Mouse (Mus musculus) kidney, embryonic 16.5 days (tissue): ENCODE data around the gene Klhl42. TPM values are rescaled to one million over a fixed set of nuclear protein-coding genes. Genes with fewer than 3 reads are reported as not detected.

ENCODE experiments used
- ATAC-seq: fragments of 200-750 bp; cut with Nextera tagmentation; 2 replicates; pipeline ENCODE4 v1.8.0; 2017; ENCODE audit warnings: moderate TSS enrichment; ENCODE audit not compliant: low FRiP score, low TSS enrichment
- H3K27ac ChIP-seq: fragments of 300-500 bp; sonication (generic); 2 replicates; pipeline ENCODE4 v1.5.1; 2014; ENCODE audit warnings: low read length
- H3K27me3 ChIP-seq: fragments of 300-500 bp; sonication (generic); 2 replicates; pipeline ENCODE4 v1.6.1; 2014; ENCODE audit warnings: low read length, control low read depth, mixed read lengths; ENCODE audit not compliant: insufficient read depth
- H3K36me3 ChIP-seq: fragments of 300-500 bp; sonication (generic); 2 replicates; pipeline ENCODE4 v1.6.1; 2014; ENCODE audit warnings: low read length, control low read depth, mixed read lengths; ENCODE audit not compliant: insufficient read depth
- H3K4me1 ChIP-seq: fragments of 300-500 bp; sonication (generic); 2 replicates; pipeline ENCODE4 v1.6.1; 2014; ENCODE audit warnings: low read length, control low read depth, mixed read lengths; ENCODE audit not compliant: insufficient read depth
- H3K4me2 ChIP-seq: fragments of 300-500 bp; sonication (generic); replicated peaks from 2 replicates; pipeline ENCODE4 v1.6.1; 2014; ENCODE audit warnings: low read depth, low read length
- H3K4me3 ChIP-seq: fragments of 300-500 bp; sonication (generic); 2 replicates; pipeline ENCODE4 v1.5.1; 2014; ENCODE audit warnings: mild to moderate bottlenecking, low read length
- H3K9ac ChIP-seq: fragments of 300-500 bp; sonication (generic); replicated peaks from 2 replicates; pipeline ENCODE4 v1.6.1; 2014; ENCODE audit warnings: low read length
- H3K9me3 ChIP-seq: fragments of 300-500 bp; sonication (generic); 2 replicates; pipeline ENCODE4 v1.6.1; 2016; ENCODE audit warnings: low read length, control low read depth
- WGBS: fragments of 180-500 bp; shearing (Covaris S2); extraction: QIAGEN DNeasy Blood & Tissue Kit; methylation state at CpG from one replicate; pipeline ENCODE4 v1.1.7; 2014; 5-methylcytosine and 5-hydroxymethylcytosine counted together
- polyA plus RNA-seq: library from polyadenylated mRNA; unstranded; fragments of >200 nt; fragmentation: Nextera tagmentation; extraction: Ambion mirVana; gene quantifications from 2 replicates; pipeline ENCODE4 v1.2.1, GENCODE M21; 2015

Gene Klhl42
- polyA plus RNA-seq, 1 experiment from 2014 or later, result 6.0 TPM

DNA sequence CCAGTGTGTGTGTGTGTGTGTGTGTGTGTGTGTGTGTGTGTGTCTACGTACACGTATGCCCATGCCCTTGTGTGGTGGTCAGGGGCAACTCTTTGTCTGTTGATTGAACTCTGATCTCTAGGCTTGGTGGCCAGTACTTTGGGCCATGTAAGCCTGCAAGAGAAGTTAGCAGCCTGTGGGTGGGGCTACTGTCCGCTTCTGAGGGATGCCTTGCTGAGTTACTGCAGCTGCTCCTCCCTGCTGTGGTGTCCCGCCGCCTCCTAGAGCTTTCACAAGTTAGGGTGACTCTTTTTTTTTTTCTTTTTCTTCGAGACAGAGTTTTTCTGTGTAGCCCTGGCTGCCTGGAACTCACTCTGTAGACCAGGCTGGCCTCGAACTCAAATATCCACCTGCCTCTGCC, 31.9 kb upstream of the Klhl42 start:
- WGBS, result 49% methylated on average over 7 of the region's 7 CpGs
- no peak for ATAC-seq
- Histone ChIP-seq H3K4me3 (no peak overlapping the region), H3K36me3 (peaks cover 27% of the 10 kb centered on the region), H3K9ac (no peak overlapping the region), H3K27ac (no peak overlapping the region), H3K4me1 (no peaks in the 10 kb centered on the region), H3K27me3 (no peaks in the 10 kb centered on the region), H3K4me2 (no peak overlapping the region), H3K9me3 (no peaks in the 10 kb centered on the region)

DNA sequence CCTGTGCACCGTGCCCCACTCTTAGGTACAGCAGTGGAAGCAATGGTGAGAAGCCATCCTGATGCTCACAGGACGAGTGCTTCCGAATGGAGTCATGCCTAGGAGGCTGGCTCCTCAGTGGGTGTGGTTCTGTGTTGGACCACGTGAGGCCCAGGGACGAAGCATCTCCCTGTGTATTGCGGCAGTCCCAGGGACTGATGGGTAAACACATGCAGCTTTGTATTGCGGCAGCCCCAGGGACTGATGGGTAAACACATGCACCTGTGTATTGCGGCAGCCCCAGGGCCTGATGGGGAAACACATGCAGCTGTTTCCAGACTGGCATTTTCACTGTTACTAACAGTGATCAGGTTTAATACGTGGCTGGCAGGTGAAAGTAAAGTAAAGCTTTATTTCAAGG, 29.5 kb upstream of the Klhl42 start:
- peaks cover 30% of the 10 kb centered on the region for H3K36me3 ChIP-seq
- H3K27ac ChIP-seq, result no peak overlapping the region
- no peaks in the 10 kb centered on the region for H3K9me3 ChIP-seq
- H3K4me1 ChIP-seq, result no peaks in the 10 kb centered on the region
- 88% methylated on average over 9 of the region's 9 CpGs for WGBS
- H3K27me3 ChIP-seq, result no peaks in the 10 kb centered on the region
- no peak overlapping the region for H3K4me3 ChIP-seq
- ATAC-seq, result no peak
- H3K9ac ChIP-seq, result no peak overlapping the region
- no peak overlapping the region for H3K4me2 ChIP-seq

DNA sequence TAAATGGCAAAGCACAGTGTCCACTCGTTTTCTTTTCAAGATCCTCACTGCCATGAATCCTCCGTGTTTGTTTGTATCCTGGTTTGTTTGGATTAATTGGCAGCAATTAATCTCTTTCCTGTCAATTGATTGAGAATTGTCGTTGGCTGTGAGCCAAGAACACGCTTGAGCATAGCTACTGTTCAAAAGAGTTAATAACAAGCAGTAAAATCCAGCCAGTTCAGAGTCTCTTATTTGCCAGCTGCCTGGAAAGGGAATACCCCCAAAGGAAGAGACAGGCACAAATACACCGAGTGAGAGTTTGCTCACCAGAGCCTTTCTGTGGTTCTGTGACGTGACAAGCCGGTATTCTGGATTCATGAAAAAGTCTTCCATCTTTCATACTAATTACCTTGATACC, 29.1 kb upstream of the Klhl42 start:
- ATAC-seq, result no peak
- H3K27me3 ChIP-seq, result no peaks in the 10 kb centered on the region
- WGBS, result 67% methylated on average over 7 of the region's 7 CpGs
- H3K4me1 ChIP-seq, result no peaks in the 10 kb centered on the region
- H3K27ac ChIP-seq, result no peak overlapping the region
- H3K4me3 ChIP-seq, result no peak overlapping the region
- peaks cover 34% of the 10 kb centered on the region for H3K36me3 ChIP-seq
- no peaks in the 10 kb centered on the region for H3K9me3 ChIP-seq
- H3K9ac ChIP-seq, result no peak overlapping the region
- H3K4me2 ChIP-seq, result no peak overlapping the region

DNA sequence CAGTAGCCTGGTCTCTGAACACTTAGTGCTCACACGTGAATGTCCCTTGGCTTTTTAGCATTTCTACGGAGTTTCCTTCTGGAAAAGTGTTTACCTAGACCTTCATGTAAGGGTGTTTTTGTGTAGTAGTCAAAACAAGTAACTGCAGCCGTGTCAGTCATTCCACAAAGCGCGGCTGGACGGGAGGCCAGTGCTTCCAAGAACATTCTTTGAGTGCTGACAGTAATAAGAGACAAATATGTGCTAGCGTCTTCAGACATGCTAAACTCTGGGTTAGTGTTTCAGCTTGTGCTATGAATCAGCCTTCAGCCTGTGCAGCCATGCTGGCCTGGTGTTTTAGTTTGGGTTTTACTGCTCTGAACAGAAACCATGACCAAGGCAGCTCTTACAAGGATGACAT, 28.5 kb upstream of the Klhl42 start:
- Histone ChIP-seq H3K27me3 (no peaks in the 10 kb centered on the region), H3K9me3 (no peaks in the 10 kb centered on the region), H3K4me2 (no peak overlapping the region), H3K4me1 (no peaks in the 10 kb centered on the region), H3K27ac (no peak overlapping the region), H3K4me3 (no peak overlapping the region), H3K36me3 (peaks cover 39% of the 10 kb centered on the region), H3K9ac (no peak overlapping the region)
- no peak for ATAC-seq
- 81% methylated on average over 7 of the region's 7 CpGs for WGBS

GRCm38 (mm10) chr6:147064226-147064943, 26.8 kb upstream of the Klhl42 start:
- 58% methylated on average over 10 of the region's 10 CpGs for WGBS
- Histone ChIP-seq H3K4me2 (no peak overlapping the region), H3K27me3 (no peaks in the 10 kb centered on the region), H3K9ac (no peak overlapping the region), H3K9me3 (no peaks in the 10 kb centered on the region), H3K4me1 (no peaks in the 10 kb centered on the region), H3K36me3 (peaks cover 39% of the 10 kb centered on the region), H3K4me3 (no peak overlapping the region), H3K27ac (no peak overlapping the region)
- ATAC-seq, result no peak

DNA sequence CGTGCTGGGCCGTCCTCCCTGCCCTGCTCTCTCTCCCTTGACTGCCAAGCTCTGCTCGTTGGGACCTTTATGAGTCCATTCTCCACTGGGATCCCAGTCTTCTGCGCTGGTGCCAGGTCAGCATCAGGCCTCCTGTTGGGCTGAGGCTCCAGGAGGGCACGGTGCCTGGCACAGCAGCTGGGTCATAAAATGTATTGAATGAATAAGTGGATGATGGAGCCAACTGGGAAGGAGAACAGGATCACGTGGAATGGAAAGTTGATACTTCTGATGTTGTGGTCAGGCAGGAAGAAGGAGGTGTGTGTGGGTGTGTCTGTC, 26.3 kb upstream of the Klhl42 start:
- no peaks in the 10 kb centered on the region for H3K4me1 ChIP-seq
- no peaks in the 10 kb centered on the region for H3K9me3 ChIP-seq
- ATAC-seq, result no peak
- no peak overlapping the region for H3K9ac ChIP-seq
- no peak overlapping the region for H3K4me3 ChIP-seq
- no peak overlapping the region for H3K27ac ChIP-seq
- H3K4me2 ChIP-seq, result no peak overlapping the region
- WGBS, result 46% methylated on average over 6 of the region's 6 CpGs
- no peaks in the 10 kb centered on the region for H3K27me3 ChIP-seq
- peaks cover 41% of the 10 kb centered on the region for H3K36me3 ChIP-seq

- 77% methylated on average over 5 of the region's 5 CpGs for WGBS
- no peak overlapping the region for H3K9ac ChIP-seq
- H3K36me3 ChIP-seq, result peaks cover 26% of the 10 kb centered on the region
- no peak overlapping the region for H3K27ac ChIP-seq
- 0 out of 2 replicates have a peak, but pooled peaks cover 2% of the 10 kb centered on the region for H3K9me3 ChIP-seq
- no peaks in the 10 kb centered on the region for H3K27me3 ChIP-seq
- H3K4me2 ChIP-seq, result no peak overlapping the region
- H3K4me3 ChIP-seq, result no peak overlapping the region
- H3K4me1 ChIP-seq, result no peaks in the 10 kb centered on the region
- peak; percentile 31; the same call in 1 of the 2 replicates for ATAC-seq
Observed at GRCm38 (mm10) chr6:147075808-147076387, 15.3 kb upstream of the Klhl42 start.

GRCm38 (mm10) chr6:147076878-147077277, 14.3 kb upstream of the Klhl42 start:
- Histone ChIP-seq H3K4me1 (no peaks in the 10 kb centered on the region), H3K27me3 (no peaks in the 10 kb centered on the region), H3K36me3 (peaks cover 18% of the 10 kb centered on the region), H3K9me3 (0 out of 2 replicates have a peak, but pooled peaks cover 2% of the 10 kb centered on the region), H3K27ac (no peak overlapping the region), H3K4me3 (no peak overlapping the region), H3K9ac (no peak overlapping the region), H3K4me2 (no peak overlapping the region)
- WGBS, result 92% methylated on average over 7 of the region's 8 CpGs
- ATAC-seq, result no peak

- no peak overlapping the region for H3K27ac ChIP-seq
- no peaks in the 10 kb centered on the region for H3K27me3 ChIP-seq
- no peak overlapping the region for H3K4me2 ChIP-seq
- H3K4me1 ChIP-seq, result no peaks in the 10 kb centered on the region
- no peak overlapping the region for H3K4me3 ChIP-seq
- H3K9me3 ChIP-seq, result 0 out of 2 replicates have a peak, but pooled peaks cover 2% of the 10 kb centered on the region
- peaks cover 11% of the 10 kb centered on the region for H3K36me3 ChIP-seq
- 90% methylated on average over 10 of the region's 10 CpGs for WGBS
- ATAC-seq, result no peak
- no peak overlapping the region for H3K9ac ChIP-seq
Observed at GRCm38 (mm10) chr6:147079919-147080318, 11.3 kb upstream of the Klhl42 start.

- no peak for ATAC-seq
- H3K27me3 ChIP-seq, result peaks cover 16% of the 10 kb centered on the region; the same call in 1 of the 2 replicates
- 63% methylated on average over 7 of the region's 7 CpGs for WGBS
- no peak overlapping the region for H3K4me3 ChIP-seq
- no peaks in the 10 kb centered on the region for H3K36me3 ChIP-seq
- no peak overlapping the region; the same call in 1 of the 2 replicates for H3K27ac ChIP-seq
- H3K9me3 ChIP-seq, result no peaks in the 10 kb centered on the region
- H3K4me2 ChIP-seq, result no peak overlapping the region
- H3K9ac ChIP-seq, result no peak overlapping the region
- H3K4me1 ChIP-seq, result peaks cover 14% of the 10 kb centered on the region
Observed at GRCm38 (mm10) chr6:147085398-147086040, 5.7 kb upstream of the Klhl42 start.
